Mouse (Mus musculus) kidney, adult 2 months (tissue): ENCODE data around the gene Sowahc.

Experiments
- CTCF ChIP-seq: fragments of 200-500 bp; conservative IDR thresholded peaks from 2 replicates; pipeline ENCODE4 v1.5.1; 2011; ENCODE audit warnings: low read depth, mild to moderate bottlenecking, control low read depth, low read length, moderate library complexity, mixed read lengths; ENCODE audit not compliant: insufficient read depth, insufficient read length
- POLR2A ChIP-seq: fragments of 200-500 bp; IDR thresholded peaks from one replicate; pipeline ENCODE4 v1.6.1; 2011; ENCODE audit warnings: low read depth, low read length, control low read depth

- TF ChIP-seq POLR2A (peak; percentile 66), CTCF (no peak)
These were observed at the start of gene Sowahc, which contains the start of gene Sept10 for GRCm38 (mm10) chr10:59221473-59222270.
